Mouse (Mus musculus) monocyte, adult 5-6 weeks (primary cell): ENCODE results near the gene Mocs1. TPM values are rescaled to one million over a fixed set of nuclear protein-coding genes. Genes with fewer than 3 reads are reported as not detected.

Source experiments
- ATAC-seq: fragments of 153-309, 156-312 bp; replicated peaks from 2 replicates; pipeline ENCODE4 v1.8.0; 2017; ENCODE audit warnings: mild to moderate bottlenecking; ENCODE audit not compliant: low TSS enrichment, insufficient number of reproducible peaks, severe bottlenecking, poor library complexity, low FRiP score
- total RNA-seq: library from RNA; stranded (forward); fragments of 200-1000, 200-491, 200-594 nt; gene quantifications from 3 replicates; pipeline ENCODE4 v1.2.3, GENCODE M21; 2017

Gene Mocs1
- 15.6 to 19.8 TPM (median 19.3 TPM) in 3 replicates for total RNA-seq

DNA sequence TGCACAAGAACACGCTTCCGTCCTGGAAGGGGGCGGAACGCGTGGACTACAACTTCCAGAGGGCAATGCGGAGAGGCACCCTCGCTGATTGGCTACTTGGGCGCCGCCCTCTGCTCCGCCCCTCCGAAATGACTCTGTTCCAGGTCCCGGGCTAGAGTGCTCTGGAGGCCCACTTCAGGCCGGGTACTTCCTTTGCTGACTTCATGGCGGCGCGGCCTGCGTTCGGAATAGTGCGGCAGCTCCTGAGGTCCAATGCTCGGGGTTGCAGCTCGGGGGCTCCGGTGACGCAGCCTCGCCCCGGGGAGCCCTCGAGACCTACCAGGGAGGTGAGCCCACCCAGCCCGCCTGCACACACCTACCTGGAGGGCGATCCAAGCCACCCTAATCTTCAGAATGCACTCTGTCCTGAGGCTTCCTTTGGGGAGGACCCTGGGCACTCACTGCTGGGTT, at the start of gene Mocs1:
Gene Mocs1 (plus strand): TSS at position 124 of the 450 bp plus-strand sequence.
- peak; percentile 94 for ATAC-seq

DNA sequence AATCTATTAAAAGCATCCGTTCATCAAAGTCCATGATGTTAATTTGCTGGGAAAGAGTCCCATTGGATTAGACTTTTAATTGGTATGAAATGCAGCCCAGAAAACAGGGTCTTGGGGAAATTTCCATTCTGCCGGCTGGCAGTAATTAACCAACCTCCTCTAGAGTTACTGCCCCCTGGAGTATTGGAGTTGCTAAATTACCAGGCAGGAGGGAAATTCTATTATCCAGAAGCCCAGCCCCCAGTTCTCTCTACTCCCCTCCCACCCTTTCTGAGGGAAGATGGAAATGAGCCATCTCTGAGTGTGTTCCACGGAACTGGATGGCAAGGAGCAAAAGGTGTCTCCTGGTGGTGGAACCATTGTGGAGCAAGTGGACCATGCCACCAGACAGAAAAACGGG, 48.5 kb upstream of the Mocs1 start:
- ATAC-seq: no peak

DNA sequence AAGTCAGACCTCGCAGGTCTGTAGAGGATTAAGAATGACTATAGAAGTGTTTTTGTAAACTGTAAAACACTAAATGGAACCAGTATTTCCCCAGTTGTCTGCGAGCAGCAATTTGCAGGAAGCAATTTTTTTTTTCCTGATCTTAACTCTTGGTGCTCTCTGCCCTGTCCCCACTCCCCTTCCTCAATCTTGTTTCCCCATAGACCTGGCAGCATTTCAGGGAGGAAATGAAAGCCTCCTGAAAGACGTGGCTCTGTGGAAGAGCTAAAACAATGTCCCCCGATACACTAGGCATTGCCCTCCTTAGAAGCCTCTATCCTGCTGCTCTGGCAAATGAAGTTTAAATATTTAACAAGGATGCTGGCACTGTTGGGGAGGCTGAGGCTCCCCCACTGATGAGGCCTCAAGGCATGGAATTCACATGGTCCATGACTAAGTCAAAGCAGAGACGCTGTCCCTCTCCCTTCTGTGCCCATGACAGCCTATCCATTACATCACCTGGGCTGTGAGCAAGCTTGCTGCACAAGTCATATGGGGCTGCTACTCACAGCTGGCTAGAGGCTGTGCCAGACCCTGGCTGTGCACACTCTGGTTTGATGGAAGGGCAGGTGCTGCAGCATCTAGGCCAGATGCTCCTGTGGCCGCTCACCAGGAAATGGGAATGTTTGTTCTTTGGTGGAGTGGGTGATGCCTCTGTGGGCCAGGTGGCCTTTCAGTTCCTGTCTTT, 43.8 kb upstream of the Mocs1 start:
- ATAC-seq: no peak

DNA sequence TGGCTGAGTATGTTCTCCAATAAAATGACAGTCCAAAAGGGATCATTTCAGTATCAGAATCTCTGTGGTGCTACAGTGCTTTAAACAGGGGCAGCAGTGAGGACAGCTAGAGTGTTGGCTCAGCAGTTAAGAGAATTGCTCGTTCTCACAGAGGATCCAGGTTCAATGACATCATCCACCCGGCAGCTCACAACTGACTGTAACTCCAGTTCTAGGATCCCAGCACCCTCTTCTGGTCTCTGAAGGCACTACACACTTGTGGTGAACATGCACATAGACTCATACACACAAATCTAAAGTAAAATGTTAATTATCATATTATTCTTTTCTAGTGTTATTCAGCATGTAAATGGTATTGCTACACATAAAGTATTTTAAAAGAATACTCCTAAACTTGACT, 40.4 kb upstream of the Mocs1 start:
- ATAC-seq: no peak

DNA sequence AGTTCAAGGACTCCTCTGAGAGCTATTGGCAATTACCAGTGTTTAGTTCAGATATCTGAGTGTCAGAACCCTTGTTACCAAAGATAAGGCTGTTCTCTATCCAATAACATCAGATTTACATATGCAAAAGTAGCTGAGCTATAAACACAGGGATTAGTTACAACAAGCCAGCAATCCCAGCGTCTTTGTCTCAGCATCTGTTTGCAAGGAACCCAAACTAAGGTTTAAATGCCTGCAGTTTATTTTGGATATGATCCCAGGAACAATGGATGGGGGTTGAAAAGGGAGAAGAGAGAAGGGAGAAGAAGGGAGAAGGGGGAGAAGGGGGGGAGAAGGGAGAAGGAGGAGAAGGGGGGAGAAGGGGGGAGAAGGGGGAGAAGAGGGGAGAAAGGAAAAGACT, 35.4 kb upstream of the Mocs1 start:
- ATAC-seq: no peak

DNA sequence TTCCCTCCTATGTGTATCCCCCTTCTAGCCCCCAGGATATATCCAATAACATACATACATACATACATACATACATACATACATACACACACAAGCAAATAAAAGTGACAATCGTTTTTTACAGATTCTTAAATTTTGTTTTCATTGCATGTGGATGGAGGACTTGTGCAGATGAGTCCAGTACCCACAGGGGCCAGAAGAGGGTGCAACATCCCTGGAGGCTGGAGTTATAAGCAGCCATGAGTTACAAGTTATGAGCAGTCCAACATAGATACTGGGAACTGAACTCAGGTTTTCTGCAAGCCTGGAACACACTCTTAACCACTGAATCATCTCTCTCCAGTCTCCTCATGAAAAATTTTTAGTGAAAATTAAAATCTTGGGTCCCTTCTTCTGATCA, 33.3 kb upstream of the Mocs1 start:
- no peak for ATAC-seq

DNA sequence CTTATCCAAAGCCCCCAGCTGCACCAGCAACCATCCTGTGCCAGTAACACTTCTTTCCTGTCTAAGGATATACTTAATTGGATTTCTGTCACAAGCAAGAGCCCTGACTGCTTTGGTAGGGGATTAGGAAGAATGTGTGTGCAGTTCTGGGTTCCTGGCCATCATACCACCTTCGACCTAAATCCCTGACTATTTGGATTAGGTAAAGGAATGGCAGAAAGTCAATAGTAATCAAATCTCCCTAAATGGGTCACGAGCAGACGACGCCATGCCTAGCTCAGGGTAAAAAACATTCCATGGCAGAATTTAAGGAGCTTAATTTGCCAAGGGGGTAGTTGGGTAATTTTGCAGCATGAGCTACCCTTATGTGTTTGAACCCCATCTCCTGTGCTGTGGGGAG, 28.6 kb upstream of the Mocs1 start:
- ATAC-seq: no peak

DNA sequence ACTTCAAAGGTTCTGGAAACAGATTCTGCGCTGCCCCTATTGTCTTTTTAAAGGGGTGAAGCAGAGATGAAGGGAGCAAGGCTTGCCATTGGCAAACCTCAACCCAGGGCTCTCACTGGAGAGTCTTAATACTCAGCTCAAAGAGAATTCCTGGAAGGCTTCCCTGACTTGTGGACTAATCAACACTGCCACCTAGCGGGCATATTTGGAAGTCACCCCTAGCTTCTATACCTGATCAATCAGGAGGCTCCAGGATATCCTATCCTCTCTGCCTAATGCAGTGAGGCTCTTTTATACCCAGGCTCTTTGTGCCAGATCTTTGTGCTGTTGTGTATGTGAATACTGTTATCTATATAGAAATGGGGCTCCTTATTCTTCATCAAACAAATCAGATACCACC, 28.0 kb upstream of the Mocs1 start:
- 0 out of 2 replicates have a peak, but pooled peaks have one; percentile 50 for ATAC-seq

DNA sequence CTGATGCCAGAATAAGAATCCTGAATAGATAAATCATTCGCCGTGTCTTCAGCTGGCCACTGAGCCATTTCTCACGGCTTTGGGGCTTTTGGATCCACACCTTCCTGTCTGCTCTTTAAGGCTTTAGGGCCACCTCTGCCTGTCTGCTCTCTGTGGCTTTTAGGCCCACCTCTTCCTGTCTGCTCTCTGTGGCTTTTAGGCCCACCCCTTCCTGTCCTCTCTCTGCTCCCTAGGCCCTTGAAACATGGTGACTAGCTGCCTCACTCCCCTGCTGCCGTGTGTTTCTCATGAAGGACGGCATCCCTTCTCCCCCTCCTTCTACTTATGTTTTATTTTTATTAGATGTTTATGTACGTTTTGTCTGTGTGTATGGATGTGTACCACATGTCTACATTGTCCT, 25.0 kb upstream of the Mocs1 start:
- ATAC-seq: 0 out of 2 replicates have a peak, but pooled peaks have one; percentile 52

DNA sequence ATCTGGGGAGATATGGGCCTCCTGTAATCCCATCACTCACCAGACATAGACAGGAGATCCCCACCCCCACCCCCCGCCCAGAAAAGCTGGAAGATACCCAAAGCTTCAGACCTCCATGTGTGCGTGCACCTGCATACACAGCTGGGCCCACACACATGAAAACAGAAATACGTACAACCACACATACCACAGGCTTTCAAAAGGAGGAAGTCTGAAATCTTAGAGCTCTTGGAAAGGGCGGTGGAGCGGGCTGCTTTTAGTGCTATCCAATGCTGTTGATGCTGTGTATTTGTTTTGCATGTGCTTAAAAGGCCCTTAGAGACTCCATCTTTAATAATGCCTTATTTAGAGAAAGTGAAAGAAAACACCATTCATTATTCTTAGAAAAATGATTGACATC, 22.2 kb upstream of the Mocs1 start:
- ATAC-seq: 0 out of 2 replicates have a peak, but pooled peaks have one; percentile 46

DNA sequence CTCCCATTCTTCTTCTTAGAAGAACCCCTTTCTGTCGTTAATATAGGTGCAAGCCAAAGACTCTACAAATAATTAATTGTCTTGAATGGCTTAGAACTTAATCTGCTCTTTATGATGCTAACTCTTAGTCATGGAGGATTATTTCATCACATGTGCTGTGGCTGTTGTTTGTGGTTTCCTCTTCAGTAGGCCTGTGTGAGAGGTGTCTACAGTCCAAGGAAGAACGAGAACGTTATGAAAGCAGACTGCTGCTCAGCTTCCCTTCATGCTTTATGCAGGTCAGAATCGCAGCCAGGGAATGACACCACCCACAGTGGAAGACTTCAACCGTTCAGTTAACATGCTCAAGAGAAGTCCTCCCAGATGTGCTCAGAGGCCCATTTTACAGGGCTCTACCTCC, 15.2 kb upstream of the Mocs1 start:
- peak; percentile 69 for ATAC-seq

DNA sequence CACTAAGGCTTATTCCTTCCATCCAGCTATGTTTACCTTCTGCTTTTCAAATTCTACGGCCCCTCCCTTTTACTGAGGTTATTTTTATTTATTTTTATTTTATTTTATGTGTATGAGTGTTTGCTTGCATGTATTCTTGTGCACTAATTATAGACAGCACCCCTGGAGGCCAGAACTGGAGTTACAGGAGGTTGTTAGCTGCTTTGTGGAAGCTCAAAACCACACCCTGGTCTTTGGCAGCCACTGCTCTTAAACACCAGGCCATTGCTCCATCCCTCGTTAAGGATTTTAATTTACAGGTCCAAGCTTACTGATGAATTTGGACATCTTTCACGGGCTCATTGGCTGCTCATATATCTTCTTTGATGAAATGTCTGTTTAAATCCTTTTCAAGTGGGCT, 14.6 kb upstream of the Mocs1 start:
- peak; percentile 57; the same call in 1 of the 2 replicates for ATAC-seq

DNA sequence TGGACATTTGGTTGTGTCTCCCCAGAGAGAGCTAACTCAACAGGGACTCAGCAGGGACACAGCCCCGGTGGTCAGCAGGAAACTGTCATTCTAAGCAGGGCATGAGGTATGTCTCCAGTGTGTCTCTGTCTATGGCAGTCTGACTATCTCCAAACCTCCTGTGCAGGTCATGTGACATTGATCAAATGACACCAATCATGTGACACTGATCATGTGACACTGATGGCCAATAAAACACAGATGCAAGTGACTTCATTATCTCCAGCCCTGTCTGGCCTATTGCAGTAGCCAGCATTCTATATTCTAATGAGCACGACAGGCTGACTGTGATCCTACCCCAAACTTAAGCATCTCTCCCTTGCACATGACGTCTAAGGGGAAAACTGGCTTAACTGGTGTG, 11.9 kb upstream of the Mocs1 start:
- no peak for ATAC-seq

DNA sequence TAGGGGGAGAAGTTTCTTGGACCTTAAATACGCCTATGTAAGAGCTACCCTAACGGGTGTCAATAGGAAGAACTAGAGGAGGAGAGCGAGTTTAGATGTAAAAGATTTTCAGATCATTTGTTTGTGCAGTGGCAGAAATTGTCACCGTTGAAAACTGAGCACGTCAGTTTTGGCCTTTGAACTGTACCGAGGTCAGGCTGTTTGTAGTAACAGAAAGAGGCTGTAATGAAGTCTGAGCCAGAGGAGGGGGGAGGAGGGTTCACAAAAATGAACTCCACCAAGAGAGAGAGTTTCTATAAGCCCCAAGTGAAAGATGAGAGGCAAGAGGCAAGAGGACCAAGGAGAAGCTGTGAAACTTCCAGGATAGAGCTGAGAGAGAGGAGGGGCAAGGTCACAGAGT, 8.3 kb upstream of the Mocs1 start:
- no peak for ATAC-seq

DNA sequence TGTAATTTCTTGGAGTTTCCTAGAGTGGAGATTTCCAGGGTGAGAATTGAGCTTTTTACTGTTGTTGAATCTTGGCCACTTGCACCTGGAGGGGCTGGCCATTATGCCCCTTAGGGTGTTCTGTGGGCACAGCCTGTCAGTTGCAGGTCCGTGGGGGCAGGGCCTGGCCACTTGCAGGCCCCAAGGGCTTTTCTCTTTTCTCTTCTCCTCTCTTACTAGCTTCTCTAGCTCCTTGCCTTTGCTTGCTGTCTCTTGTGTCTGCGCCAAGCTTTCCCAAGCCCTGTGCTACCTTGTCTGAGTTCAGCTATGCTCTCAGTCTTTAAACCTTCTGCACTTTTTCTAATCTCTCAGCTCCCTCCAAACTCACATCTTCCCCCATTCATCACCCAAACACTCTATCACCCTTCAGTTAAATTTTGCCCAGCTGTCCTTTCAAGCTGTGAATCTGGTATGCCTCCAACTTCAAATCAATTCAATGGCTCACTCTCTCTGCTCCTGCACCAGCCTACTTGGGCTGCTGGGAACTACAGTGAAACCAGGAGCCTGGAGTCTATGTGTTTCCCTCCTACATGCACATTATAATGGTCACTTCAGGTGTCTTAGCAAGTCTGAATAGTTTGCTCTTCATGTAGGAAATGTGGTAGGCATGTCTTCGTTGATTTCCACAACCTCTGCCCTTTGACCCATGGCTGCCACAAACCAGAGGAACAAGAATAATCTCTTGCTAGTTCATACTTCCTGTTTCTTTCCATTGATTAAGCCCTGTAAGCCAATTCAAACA, 5.7 kb upstream of the Mocs1 start:
- 0 out of 2 replicates have a peak, but pooled peaks have one; percentile 34 for ATAC-seq

DNA sequence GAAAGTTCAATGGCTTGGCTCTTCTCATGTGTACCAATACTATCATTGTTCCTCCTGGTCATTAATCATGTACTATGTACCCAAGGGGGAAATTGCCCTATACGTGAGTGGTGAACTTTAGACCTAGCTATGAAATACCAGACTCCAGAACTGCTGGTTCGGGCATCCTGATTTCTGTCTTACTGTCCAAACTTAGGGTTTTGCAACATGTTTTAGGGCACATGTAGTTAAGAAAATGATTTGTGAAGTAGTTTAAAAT, 5.2 kb upstream of the Mocs1 start:
- no peak for ATAC-seq

DNA sequence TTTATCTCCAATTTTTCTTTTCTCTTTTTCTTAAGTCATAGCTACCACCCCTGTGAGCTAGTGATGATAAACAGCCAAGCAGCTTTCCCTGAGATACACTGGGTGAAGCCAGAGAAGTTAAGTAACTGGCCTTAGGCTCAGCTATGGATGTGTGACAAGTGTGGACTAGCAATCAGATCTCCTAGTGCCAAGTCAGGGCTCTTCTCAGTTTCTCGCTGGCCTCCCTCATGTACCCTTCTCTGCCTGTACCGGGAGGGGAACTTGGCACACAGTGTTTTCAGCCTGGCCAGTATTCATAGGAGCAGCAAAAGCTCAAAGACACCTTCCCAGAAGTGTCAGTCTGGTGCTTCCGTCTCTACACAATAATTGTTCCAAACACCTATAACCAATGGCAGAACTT, 4.3 kb upstream of the Mocs1 start:
- ATAC-seq: no peak

DNA sequence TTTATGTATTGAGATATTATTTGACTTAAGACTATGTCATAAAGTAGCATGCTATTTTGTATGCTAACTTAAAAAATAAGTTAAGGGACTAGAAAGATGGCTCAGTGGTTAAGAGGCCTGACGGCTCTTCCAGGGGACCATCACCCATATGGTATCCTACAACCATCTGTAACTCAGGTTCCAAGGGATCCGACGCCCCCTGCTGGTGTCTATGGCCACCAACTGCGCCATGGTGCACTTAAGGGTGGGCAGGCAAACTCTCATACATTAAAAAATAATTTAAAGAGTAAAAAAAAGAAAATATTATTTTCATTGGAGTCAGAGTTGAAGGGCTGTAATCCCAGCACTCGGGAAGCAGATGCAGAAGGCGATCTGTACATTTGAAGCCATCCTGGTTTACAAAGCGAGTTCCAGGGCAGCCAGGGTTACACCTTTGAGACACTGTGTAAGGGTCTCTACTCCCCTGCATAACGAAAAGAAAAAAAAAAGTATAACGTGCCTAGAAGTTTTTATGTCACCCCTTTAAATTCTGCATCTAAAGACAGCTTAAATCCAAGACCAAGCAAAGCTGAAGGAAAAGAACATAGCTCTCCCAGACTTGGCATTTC, 427 bp upstream of the Mocs1 start:
- ATAC-seq: no peak

DNA sequence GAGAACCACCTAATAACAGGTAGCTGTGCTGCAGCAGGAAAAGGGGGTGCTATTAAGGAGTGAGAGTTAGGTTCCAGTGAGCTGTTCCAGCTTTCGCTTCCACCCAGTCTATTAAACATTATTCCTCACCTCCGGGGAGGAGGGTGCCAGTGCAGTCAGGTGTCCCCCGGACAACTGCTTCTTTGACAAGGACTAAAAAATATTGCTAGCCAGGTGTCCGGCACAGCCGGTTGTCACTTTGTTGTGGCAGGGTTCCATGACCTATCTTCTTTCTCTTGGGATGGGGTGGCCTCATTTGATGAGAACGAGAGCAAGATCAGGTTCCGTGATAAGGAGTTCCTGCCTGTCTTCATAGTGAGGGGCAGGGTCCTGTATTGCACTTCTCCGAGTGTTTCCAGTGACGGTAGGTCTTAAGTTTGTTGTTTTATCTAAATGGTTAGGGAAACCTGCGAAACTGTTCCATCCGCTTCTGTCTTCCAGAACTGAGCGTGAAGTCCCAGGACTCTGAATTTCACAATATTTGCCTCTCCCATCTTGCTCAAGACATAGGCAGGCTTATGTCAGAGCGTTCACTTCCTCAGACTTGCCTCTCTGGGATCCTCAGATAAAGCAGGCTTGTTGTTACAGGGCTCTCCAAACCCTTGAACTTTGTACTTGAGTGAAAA, 721 bp downstream of the Mocs1 start:
- peak; percentile 70 for ATAC-seq
